Mouse (Mus musculus) stomach, embryonic 16.5 days (tissue): ENCODE results near the gene Gpr146. TPM values are rescaled to one million over a fixed set of nuclear protein-coding genes. Genes with fewer than 3 reads are reported as not detected.

Source experiments
- ATAC-seq: fragments of 200-750 bp; cut with Nextera tagmentation; 2 replicates; pipeline ENCODE4 v1.8.0; 2017; ENCODE audit warnings: moderate number of reproducible peaks, moderate TSS enrichment; ENCODE audit not compliant: insufficient read depth, low FRiP score
- H3K27ac ChIP-seq: fragments of 300-500 bp; sonication (generic); 2 replicates; pipeline ENCODE4 v1.5.1; 2014; ENCODE audit warnings: low read length
- H3K27me3 ChIP-seq: fragments of 300-500 bp; sonication (generic); 2 replicates; pipeline ENCODE4 v1.6.1; 2014; ENCODE audit warnings: low read length, control low read depth, mixed read lengths; ENCODE audit not compliant: control insufficient read depth, insufficient read depth
- H3K36me3 ChIP-seq: fragments of 300-500 bp; sonication (generic); 2 replicates; pipeline ENCODE4 v1.6.1; 2014; ENCODE audit warnings: low read length; ENCODE audit not compliant: control insufficient read depth, insufficient read depth
- H3K4me1 ChIP-seq: fragments of 300-500 bp; sonication (generic); 2 replicates; pipeline ENCODE4 v1.6.1; 2014; ENCODE audit warnings: low read length, control low read depth, mixed read lengths; ENCODE audit not compliant: control insufficient read depth, insufficient read depth
- H3K4me2 ChIP-seq: fragments of 300-500 bp; sonication (generic); 2 replicates; pipeline ENCODE4 v1.6.1; 2014; ENCODE audit warnings: low read depth, low read length, mixed read lengths
- H3K4me3 ChIP-seq: fragments of 300-500 bp; sonication (generic); replicated peaks from 2 replicates; pipeline ENCODE4 v1.5.1; 2014; ENCODE audit warnings: mild to moderate bottlenecking, low read length
- H3K9ac ChIP-seq: fragments of 300-500 bp; sonication (generic); 2 replicates; pipeline ENCODE4 v1.6.1; 2014; ENCODE audit warnings: low read length
- H3K9me3 ChIP-seq: fragments of 300-500 bp; sonication (generic); replicated peaks from 2 replicates; pipeline ENCODE4 v1.6.1; 2016; ENCODE audit warnings: low read length, control low read depth; ENCODE audit not compliant: control insufficient read depth
- WGBS: fragments of 180-500 bp; shearing (Covaris S2); extraction: QIAGEN DNeasy Blood & Tissue Kit; methylation state at CpG from one replicate; pipeline ENCODE4 v1.1.7; 2014; 5-methylcytosine and 5-hydroxymethylcytosine counted together
- polyA plus RNA-seq: library from polyadenylated mRNA; unstranded; fragments of >200 nt; fragmentation: Nextera tagmentation; extraction: Ambion mirVana; gene quantifications from 2 replicates; pipeline ENCODE4 v1.2.1, GENCODE M21; 2015

Gpr146 gene
- polyA plus RNA-seq, 1 experiment from 2014 or later, result 4.2 TPM

- Histone ChIP-seq H3K27ac (no peak overlapping the region), H3K4me2 (no peak overlapping the region), H3K9me3 (no peaks in the 10 kb centered on the region), H3K36me3 (peaks cover 19% of the 10 kb centered on the region), H3K9ac (no peak overlapping the region), H3K4me3 (no peak overlapping the region), H3K27me3 (no peaks in the 10 kb centered on the region), H3K4me1 (no peaks in the 10 kb centered on the region; the same call in 1 of the 2 replicates)
- no peak for ATAC-seq
- WGBS, result 78% methylated on average over 3 of the region's 3 CpGs
Measured at GRCm38 (mm10) chr5:139338403-139338802, 39.1 kb upstream of the Gpr146 start.

- Histone ChIP-seq H3K27ac (no peak overlapping the region), H3K9me3 (no peaks in the 10 kb centered on the region), H3K36me3 (peaks cover 19% of the 10 kb centered on the region), H3K9ac (no peak overlapping the region), H3K4me2 (no peak overlapping the region), H3K4me1 (peaks cover 5% of the 10 kb centered on the region), H3K27me3 (no peaks in the 10 kb centered on the region), H3K4me3 (no peak overlapping the region)
- WGBS, result 71% methylated on average over 11 of the region's 11 CpGs
- no peak for ATAC-seq
Measured at GRCm38 (mm10) chr5:139338891-139339290, 38.6 kb upstream of the Gpr146 start.

DNA sequence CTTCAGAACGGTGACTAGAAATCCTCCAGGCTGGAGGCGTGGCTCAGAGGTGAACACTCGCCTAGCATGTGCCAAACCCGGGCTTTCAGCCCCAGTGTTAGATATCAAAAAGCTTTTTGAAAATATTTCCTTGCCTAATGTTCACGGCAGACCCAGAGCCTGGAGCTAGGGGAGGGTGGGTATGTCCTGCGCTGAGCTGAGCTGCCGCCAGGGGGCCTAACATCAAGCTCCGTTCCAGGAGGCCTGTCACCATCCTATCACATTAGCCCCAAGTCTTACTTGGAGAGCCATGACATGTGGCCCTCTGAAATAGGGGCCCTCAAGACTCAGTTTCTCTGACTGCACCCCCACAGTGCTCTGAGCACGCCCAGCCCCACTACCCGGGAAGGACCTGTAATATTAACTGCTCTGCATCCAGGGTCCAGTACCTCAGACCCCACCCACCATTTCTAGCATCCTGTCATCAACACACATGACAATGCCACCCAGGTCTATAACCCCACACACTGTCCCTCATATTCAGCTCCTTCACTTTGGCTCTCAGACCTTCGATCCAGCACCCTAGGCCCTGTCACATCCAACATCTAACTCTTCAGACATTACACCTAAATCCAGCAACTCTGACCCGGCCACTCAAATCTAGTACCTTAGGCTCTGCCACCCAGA is 33.3 kb upstream of the Gpr146 start:
- peak; percentile 52; the same call in 1 of the 2 replicates for ATAC-seq
- no peaks in the 10 kb centered on the region for H3K27me3 ChIP-seq
- H3K4me1 ChIP-seq, result peaks cover 13% of the 10 kb centered on the region
- peak overlapping the region; percentile 97 for H3K9ac ChIP-seq
- H3K36me3 ChIP-seq, result peaks cover 13% of the 10 kb centered on the region
- peak overlapping the region; percentile 98 for H3K4me3 ChIP-seq
- H3K4me2 ChIP-seq, result peak overlapping the region; percentile 94
- H3K9me3 ChIP-seq, result no peaks in the 10 kb centered on the region
- 6% methylated on average over 12 of the region's 12 CpGs for WGBS
- H3K27ac ChIP-seq, result peak overlapping the region; percentile 77

DNA sequence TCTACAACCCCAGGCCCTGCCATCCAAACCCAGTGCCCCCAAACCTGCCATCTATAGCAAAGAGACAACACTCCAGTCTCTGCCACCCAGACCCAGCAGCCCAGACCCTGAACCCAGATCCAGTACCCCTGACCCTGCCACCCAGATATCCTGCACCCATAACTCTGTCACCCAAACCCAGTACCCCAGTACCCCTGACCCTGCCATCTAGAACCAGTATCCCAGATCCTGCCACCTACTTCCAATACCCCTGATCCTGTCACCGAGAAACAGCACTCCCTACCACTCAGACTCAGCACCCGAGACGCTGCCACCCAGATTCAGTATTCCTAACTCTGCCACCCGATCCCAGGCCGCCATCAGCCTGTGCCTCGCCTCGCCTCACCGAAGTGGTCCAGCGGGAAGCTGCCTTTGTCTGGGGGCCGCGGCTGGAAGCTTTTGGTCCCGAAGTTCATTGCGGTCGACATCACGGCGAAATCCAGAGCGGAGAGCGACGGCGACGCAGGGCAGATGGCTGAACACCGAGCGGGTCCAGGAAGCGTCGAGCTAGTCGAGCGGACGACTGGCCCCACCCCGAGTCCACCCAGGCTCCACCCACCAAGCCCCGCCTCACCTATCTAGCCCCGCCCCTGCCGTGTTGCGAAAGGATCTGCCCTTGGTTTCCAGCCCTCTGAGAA is 32.7 kb upstream of the Gpr146 start:
- peak overlapping the region; percentile 94 for H3K4me2 ChIP-seq
- under 1% methylated on average over 33 of the region's 33 CpGs for WGBS
- H3K27me3 ChIP-seq, result no peaks in the 10 kb centered on the region
- peak overlapping the region; percentile 81 for H3K27ac ChIP-seq
- peaks cover 13% of the 10 kb centered on the region for H3K36me3 ChIP-seq
- H3K9ac ChIP-seq, result peak overlapping the region; percentile 97
- no peaks in the 10 kb centered on the region for H3K9me3 ChIP-seq
- H3K4me3 ChIP-seq, result peak overlapping the region; percentile 98
- peak; percentile 91 for ATAC-seq
- peaks cover 17% of the 10 kb centered on the region for H3K4me1 ChIP-seq

- Histone ChIP-seq H3K36me3 (peaks cover 13% of the 10 kb centered on the region), H3K9me3 (no peaks in the 10 kb centered on the region), H3K27ac (peak overlapping the region; percentile 81), H3K4me2 (peak overlapping the region; percentile 94), H3K9ac (peak overlapping the region; percentile 71), H3K4me3 (peak overlapping the region; percentile 98), H3K4me1 (peaks cover 17% of the 10 kb centered on the region), H3K27me3 (no peaks in the 10 kb centered on the region)
- WGBS, result 7% methylated on average over 5 of the region's 5 CpGs
- ATAC-seq, result peak; percentile 11
Measured at GRCm38 (mm10) chr5:139345364-139345714, 32.2 kb upstream of the Gpr146 start.

DNA sequence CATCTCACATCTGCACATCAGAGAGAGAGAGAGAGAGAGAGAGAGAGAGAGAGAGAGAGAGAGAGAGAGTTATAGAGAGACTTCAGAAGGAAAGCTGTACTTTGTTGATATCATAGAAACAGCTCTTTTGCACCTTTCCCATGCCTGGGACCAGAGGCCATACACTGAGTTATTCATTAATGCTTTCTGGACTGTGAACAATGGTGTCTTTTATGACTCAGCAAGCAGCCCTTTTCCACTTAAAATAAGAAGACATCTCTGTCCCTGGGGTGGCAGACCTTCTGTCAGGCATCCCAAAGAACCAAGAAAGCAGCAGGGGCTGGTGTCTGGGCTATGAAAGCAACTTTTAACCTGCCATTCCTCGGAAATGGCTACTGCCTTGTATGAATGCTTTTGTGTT is 30.3 kb upstream of the Gpr146 start:
- ATAC-seq, result no peak
- Histone ChIP-seq H3K4me2 (no peak overlapping the region), H3K27me3 (no peaks in the 10 kb centered on the region), H3K4me1 (peaks cover 33% of the 10 kb centered on the region), H3K9me3 (no peaks in the 10 kb centered on the region), H3K36me3 (peaks cover 3% of the 10 kb centered on the region; the same call in 1 of the 2 replicates), H3K9ac (no peak overlapping the region), H3K4me3 (no peak overlapping the region), H3K27ac (peak overlapping the region; percentile 55)
- 41% methylated on average over 1 of the region's 1 CpGs for WGBS

- H3K9ac ChIP-seq, result peak overlapping the region; percentile 39
- H3K4me1 ChIP-seq, result peaks cover 36% of the 10 kb centered on the region
- H3K4me2 ChIP-seq, result peak overlapping the region; percentile 24; the same call in 1 of the 2 replicates
- peak overlapping the region; percentile 90 for H3K27ac ChIP-seq
- H3K27me3 ChIP-seq, result no peaks in the 10 kb centered on the region
- H3K4me3 ChIP-seq, result no peak overlapping the region
- ATAC-seq, result peak; percentile 14
- H3K36me3 ChIP-seq, result no peaks in the 10 kb centered on the region
- WGBS, result 52% methylated on average over 6 of the region's 6 CpGs
- H3K9me3 ChIP-seq, result no peaks in the 10 kb centered on the region
Measured at GRCm38 (mm10) chr5:139349713-139350112, 27.8 kb upstream of the Gpr146 start.

DNA sequence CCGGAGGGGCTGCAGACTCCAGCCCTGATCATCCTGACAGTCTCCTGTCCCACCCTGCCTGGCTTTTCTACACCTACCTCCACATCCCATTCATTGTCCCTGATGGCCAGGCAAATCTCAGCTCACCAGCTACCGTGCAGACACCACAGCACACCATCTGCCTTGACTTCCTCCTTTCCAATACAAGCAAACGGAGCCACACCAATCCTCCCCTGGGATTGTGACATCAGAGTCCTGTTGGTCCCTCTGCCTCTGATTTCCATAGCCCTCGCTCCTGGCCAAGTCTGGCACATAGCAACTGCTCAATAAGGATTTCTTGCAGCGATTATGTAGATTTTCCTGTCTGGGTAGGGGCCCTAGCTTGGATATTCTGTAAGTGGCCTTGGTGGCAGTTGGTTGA is 26.4 kb upstream of the Gpr146 start, which contains the start of gene Cox19:
Gene Cox19, minus strand, starts transcription at position 285 of the 400 bp plus-strand sequence.
- Histone ChIP-seq H3K4me3 (peak within 1 kb of the TSS; percentile 34), H3K27me3 (no peaks in the 10 kb centered on the region), H3K27ac (peak within 1 kb of the TSS; percentile 90), H3K4me2 (peak within 1 kb of the TSS; percentile 44), H3K4me1 (peaks cover 30% of the 10 kb centered on the region), H3K9me3 (no peaks in the 10 kb centered on the region), H3K9ac (peak within 1 kb of the TSS; percentile 60), H3K36me3 (no peaks in the 10 kb centered on the region)
- 46% methylated on average over 5 of the region's 5 CpGs for WGBS
- ATAC-seq, result no peak

- H3K4me2 ChIP-seq, result peak overlapping the region; percentile 35
- peak; percentile 28; the same call in 1 of the 2 replicates for ATAC-seq
- no peaks in the 10 kb centered on the region for H3K27me3 ChIP-seq
- WGBS, result 20% methylated on average over 8 of the region's 8 CpGs
- no peaks in the 10 kb centered on the region for H3K36me3 ChIP-seq
- H3K9ac ChIP-seq, result peak overlapping the region; percentile 60
- peak overlapping the region; percentile 90 for H3K27ac ChIP-seq
- H3K4me3 ChIP-seq, result peak overlapping the region; percentile 34; the same call in 1 of the 2 replicates
- peaks cover 30% of the 10 kb centered on the region for H3K4me1 ChIP-seq
- no peaks in the 10 kb centered on the region for H3K9me3 ChIP-seq
Measured at GRCm38 (mm10) chr5:139351628-139352027, 25.9 kb upstream of the Gpr146 start.
